Mouse (Mus musculus) spleen, embryonic (tissue): ENCODE results near the gene Pml.

ENCODE experiments used
- CTCF ChIA-PET: fragments of 350-600 bp; sonication (Branson Sonifier 250); formaldehyde crosslinking; loops from one replicate; lab custom pipeline; 2022; lab: Charles Lee

Pml gene

DNA sequence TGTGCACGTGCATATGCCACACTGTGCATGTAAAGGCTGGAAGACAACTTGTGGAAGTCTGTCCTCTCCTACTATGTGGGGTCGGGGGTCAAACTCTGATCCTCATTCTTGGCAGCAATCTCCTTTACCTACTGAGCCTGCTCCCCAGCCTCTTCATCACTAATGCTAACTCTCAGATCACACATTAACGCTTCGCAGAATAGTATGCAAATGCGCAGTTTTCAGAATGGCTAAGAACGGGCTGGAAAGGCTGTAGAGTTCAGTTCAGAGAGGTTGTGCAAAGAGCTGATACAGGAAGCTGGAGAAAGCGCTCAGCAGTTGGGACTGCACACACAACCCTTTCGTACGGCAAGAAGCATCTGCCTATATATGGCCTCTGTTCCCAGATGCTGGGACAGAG, 23.3 kb upstream of the Pml start:
- CTCF ChIA-PET, result interaction anchor here (1.2 kb wide), 2 partner anchors 25 to 26 kb away, joined by 3 read pairs; no protein-coding TSS in a partner anchor

GRCm38 (mm10) chr9:58272068-58272541, 22.5 kb upstream of the Pml start:
- CTCF ChIA-PET, result interaction anchor here (1.2 kb wide), 1 partner anchor 24 kb away, joined by 3 read pairs; no protein-coding TSS in a partner anchor

GRCm38 (mm10) chr9:58271551-58271950, 22.0 kb upstream of the Pml start:
- CTCF ChIA-PET, result interaction anchor here (0.7 to 1.2 kb wide), 3 partner anchors 8 to 42 kb away, joined by 3 to 23 read pairs (median 3); no protein-coding TSS in a partner anchor

DNA sequence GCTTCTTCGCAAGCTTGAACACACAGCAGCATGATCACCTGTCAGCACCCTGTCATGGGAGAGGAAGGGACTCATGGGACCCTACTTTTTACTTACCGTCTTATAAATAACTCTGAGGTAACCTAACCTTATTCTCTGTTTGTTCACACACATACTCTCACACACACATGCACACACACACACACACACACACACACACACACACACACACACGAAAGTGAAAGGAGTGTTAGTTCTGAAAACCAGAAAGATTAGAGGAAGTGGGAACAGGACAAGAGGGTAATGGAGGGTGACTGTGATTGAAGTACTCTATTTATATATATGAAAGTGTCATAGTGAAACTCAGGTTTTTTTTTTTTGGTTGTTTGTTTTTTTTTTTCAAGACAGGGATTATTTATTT, 21.5 kb upstream of the Pml start:
- CTCF ChIA-PET, result interaction anchor here (0.7 to 1.2 kb wide), 4 partner anchors 9 to 41 kb away, joined by 3 to 23 read pairs (median 4); partner anchors contain the start of gene Pml

DNA sequence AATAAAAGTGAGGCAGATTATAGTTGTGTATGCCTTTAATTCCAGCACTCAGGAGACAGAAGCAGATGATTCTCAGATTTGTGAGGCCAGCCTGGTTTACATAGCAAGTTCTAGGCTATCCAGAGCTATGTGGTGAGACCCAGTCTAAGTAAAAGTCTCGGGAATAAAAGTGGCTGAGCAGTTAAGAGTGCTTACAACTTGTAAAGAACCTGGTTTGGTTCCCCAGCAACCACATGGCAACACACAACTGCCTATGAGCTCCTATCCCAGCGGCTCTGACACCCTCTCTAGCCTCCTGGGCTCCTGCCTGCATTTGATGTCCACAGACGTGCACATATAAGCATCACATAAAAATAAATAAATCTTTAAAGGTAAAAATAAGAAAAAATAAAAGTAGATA, 20.5 kb upstream of the Pml start:
- CTCF ChIA-PET, result interaction anchor here (1.0 to 1.2 kb wide), 2 partner anchors 21 to 23 kb away, joined by 3 to 5 read pairs; partner anchors contain the start of gene Pml

GRCm38 (mm10) chr9:58268384-58269313, 19.1 kb upstream of the Pml start:
- CTCF ChIA-PET, result interaction anchor here (0.6 to 3.4 kb wide), 4 partner anchors 13 to 697 kb away, joined by 5 to 15 read pairs (median 6); no protein-coding TSS in a partner anchor

DNA sequence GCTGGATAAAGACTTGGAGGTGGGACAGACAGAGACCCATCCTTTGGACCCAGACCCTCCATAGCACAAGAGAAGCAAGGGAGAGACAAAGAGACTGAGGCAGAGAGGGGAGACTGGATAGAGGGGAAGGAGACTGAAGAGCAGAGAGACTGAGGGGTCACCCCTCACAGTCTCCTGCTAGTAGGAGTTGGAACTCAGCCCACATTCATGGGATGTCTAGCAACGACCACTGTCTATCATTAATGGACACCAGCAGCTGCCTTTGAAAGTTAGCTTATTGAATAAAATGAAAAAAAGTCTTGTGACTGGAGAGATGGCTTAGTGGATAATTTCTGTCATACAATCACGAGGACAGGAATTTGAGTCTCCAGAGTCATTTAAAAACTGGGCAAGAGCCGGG, 17.5 kb upstream of the Pml start:
- CTCF ChIA-PET, result interaction anchor here (0.6 to 3.4 kb wide), 3 partner anchors 11 to 42 kb away, joined by 6 to 15 read pairs (median 6); partner anchors contain the start of gene Stoml1

- CTCF ChIA-PET, result interaction anchor here (0.6 to 3.4 kb wide), 3 partner anchors 11 to 41 kb away, joined by 6 to 15 read pairs (median 6); partner anchors contain the start of gene Stoml1
These were observed 17.0 kb upstream of the Pml start for GRCm38 (mm10) chr9:58266571-58267011.

GRCm38 (mm10) chr9:58265368-58265767, 15.8 kb upstream of the Pml start:
- CTCF ChIA-PET, result interaction anchor here (3.4 kb wide), 1 partner anchor 10 kb away, joined by 15 read pairs; no protein-coding TSS in a partner anchor

- CTCF ChIA-PET, result no interaction called here
These were observed 12.9 kb upstream of the Pml start for GRCm38 (mm10) chr9:58262507-58262906.

DNA sequence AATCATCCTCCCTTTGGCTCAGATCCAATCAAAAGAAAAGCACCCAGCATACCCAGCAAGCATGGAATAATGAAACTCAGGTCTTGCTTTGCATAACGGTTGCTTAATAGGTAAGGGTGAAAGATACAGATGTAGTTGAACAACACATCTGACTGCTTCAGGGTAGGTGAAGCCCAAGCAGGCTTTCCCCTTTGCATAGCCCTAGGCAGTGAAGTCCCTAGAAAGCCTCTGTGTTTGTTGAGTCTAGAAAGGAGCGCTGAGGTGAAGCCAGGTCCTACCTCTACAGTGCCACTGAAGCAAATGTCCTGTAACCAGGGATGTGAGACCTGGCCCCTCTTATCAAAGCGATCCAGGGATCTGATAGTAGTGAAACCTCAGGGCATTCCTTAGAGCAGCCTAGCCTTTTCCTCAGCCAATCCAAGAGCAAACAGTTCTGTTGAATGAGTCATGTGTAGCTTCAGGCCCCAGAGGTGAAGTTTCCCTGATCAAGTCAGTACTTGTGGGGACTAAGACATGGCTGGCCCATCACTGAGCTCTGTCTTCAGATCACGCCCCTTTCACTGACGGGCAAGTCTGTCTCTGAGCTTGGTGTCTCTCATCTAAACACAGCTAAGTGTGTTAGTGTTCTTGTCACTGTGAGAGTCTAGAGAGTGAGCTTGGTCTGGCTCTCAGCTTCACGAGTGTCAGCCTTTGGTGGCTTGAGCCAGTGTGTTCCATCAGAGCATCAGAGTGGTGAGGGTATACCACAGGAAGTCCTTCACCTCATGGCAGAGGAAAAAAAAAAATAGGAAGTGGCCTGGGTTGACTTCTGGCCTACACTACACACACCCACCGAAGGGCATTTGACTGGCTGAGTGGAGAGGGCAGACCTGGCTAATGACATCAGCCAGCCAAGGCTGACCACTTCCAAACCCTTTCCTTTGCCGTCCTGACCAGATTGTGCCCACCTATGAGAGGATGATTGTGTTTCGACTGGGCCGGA, 6.4 kb upstream of the Pml start:
- CTCF ChIA-PET, result interaction anchor here (0.5 to 4.1 kb wide), 3 partner anchors 9 to 53 kb away, joined by 3 to 15 read pairs (median 3); no protein-coding TSS in a partner anchor

DNA sequence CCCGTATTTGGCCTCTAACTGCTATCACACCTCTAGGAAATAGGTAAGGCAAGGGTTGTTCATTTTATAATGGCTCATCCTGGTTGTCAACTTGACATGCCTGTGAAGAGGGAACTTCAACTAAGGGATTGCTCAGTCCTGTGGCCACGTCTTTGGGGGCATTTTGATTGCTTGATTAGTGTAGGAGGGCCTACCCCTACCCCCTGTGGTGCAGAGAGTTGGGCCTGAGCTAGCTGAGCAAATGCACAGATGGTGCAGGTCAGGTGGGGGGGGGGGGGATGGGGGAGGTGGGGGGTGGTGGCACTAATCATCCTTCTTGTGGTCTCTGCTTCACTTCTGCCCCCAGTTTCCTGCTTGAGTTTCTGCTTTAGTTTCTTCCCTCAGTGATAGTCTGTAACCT, 5.5 kb upstream of the Pml start:
- CTCF ChIA-PET, result interaction anchor here (0.6 to 4.1 kb wide), 2 partner anchors 11 to 346 kb away, joined by 3 to 15 read pairs; no protein-coding TSS in a partner anchor

- CTCF ChIA-PET, result interaction anchor here (0.6 to 4.1 kb wide), 4 partner anchors 8 to 594 kb away, joined by 3 to 15 read pairs (median 4); no protein-coding TSS in a partner anchor
These were observed 4.2 kb upstream of the Pml start for GRCm38 (mm10) chr9:58253805-58254122.

DNA sequence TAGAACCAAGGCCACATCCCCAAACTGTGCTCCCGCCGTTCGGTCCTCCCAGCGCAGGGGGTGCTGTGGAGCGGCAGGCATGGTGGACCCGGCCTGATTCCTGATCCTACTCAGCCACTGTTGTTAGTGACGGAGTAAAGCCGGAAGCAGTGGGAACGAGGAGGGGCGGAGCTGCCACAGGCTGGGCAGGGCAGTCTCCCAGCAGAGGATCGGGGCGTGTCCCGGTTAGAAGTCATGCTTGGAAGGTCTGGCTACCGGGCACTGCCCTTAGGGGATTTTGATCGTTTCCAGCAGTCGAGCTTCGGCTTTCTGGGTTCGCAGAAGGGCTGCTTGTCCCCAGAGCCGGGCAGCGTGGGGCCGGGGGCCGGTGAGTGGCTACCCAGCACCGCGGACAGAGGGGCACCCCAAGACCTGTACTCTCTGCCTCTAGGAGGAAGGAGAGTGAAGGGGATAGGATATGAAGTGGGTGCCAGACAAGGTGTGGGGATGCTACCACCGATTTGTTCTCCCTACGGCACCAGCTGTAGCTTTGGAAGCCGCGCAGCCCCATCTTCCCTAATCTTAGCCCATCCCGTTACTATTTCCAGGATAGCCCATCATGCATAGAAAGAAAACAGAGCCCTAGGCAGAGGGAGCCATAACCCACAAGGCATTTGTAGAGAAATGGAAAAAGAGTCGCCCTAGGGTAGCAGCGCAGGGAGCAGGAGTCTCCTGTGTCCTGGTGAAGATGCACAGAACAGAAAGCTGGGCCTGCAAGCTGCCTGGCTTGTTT, 3.6 kb upstream of the Pml start, which contains the start of gene Stoml1:
TSS of gene Stoml1 (plus strand) at position 132 of the 772 bp plus-strand sequence.
- CTCF ChIA-PET, result interaction anchor here (0.6 to 4.1 kb wide), 5 partner anchors 7 to 593 kb away, joined by 3 to 15 read pairs (median 5); no protein-coding TSS in a partner anchor

DNA sequence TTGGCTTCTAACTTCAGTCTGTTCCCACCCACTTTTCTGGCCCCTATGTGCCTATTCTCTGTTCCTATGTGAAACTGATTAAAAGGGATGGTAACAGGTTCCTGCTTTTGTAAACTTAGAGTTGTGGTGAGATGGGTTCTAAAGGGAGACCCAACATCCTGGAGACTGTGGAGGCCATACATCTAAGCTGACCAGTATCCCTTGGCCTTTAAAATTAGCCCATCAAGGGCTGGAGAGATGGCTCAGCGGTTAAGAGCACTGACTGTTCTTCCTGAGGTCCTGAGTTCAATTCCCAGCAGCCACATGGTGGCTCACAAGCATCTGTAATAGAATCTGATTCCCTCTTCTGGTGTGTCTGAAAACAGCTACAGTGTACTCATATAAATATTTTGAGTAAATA, 1.1 kb upstream of the Pml start:
- CTCF ChIA-PET, result interaction anchor here (1.8 kb wide), 1 partner anchor 25 kb away, joined by 5 read pairs; no protein-coding TSS in a partner anchor

DNA sequence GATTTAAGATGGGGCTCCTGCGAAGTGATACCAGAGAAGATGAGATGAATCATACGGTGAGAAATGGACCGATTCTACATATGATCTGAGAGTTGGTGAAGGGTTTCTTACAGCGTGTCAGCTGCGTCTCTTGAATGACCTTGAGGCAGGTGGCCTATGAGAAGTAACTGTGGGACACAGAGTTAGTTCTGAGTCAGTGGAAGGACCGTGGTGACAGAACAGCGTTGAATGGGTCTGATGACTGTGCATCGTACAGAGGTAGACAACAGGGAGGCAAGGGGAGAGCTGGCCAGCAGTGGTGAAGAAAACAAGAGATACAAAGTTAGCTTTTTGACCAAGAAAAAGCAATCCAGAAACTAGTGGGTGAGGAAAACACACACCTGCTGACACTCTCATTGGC, 736 bp upstream of the Pml start:
- CTCF ChIA-PET, result interaction anchor here (0.8 to 1.8 kb wide), 4 partner anchors 8 to 25 kb away, joined by 3 to 5 read pairs (median 4); no protein-coding TSS in a partner anchor

GRCm38 (mm10) chr9:58248746-58249413, 706 bp downstream of the Pml start:
- CTCF ChIA-PET, result interaction anchor here (1.2 to 1.8 kb wide), 5 partner anchors 22 to 33 kb away, joined by 3 to 5 read pairs (median 5); no protein-coding TSS in a partner anchor

DNA sequence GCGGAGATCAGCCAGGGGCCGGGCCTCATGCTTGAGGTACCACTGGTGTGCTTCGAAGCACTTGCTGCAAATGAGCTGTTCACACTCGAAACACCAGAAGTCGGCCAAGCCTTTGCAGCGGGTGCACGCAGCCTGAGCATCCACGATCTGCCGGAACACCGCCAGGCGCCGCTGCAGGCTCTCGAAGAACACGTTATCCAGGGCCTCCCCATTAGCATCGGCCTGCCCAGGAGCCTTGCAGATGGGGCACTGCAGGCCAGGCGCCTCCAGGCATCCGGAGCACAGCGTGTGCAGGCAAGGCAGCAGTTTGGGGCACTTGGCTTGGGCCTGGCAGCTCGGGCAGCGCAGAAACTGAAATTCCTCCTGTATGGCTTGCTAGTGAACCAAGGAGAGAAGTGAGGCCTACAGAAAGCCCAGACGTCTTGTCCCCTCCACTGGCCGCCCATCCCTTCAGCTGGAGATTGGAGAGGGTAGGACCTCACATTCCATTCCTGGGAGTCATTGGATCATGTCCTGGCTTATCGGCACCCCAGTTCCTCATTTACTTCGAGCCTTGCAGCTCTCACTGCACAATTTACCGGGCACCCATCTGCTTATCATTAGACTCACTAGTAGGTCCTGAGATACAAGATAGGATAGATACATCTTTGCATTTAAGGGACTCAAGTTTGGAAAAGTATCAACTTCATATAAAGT, 2.4 kb downstream of the Pml start:
- CTCF ChIA-PET, result interaction anchor here (0.6 to 2.0 kb wide), 9 partner anchors 9 to 42 kb away, joined by 3 to 5 read pairs (median 3); no protein-coding TSS in a partner anchor
